Mouse (Mus musculus) spleen, adult 18-20 months (tissue): ENCODE results near the gene Olfr1391.
"Not testable (repeated sequence)": the region's sequence is repeated elsewhere in the genome, so short reads cannot be mapped to it uniquely, and the experiment has no call there.

Experiments used
- DNase-seq, 2 experiments: peaks; one replicate each; pipeline ENCODE4 v3.0.0; 2022; ENCODE audit warnings: mixed read lengths in 2 of 2

Olfr1391 gene

GRCm38 (mm10) chr11:49322442-49322841 lies at the start of gene Olfr1391:
Olfr1391 (plus strand) TSS chr11:49322742.
- no peak for DNase-seq

GRCm38 (mm10) chr11:49273834-49274519 lies 48.6 kb upstream of the Olfr1391 start:
- DNase-seq, result no peak

GRCm38 (mm10) chr11:49278222-49278621 lies 44.3 kb upstream of the Olfr1391 start, which contains the start of gene Olfr1393:
Olfr1393 (plus strand) TSS chr11:49278304.
- no peak for DNase-seq

- DNase-seq, result not testable (repeated sequence)
Measured at GRCm38 (mm10) chr11:49284982-49285381, 37.6 kb upstream of the Olfr1391 start, which contains the start of gene Olfr1392. Olfr1392 (plus strand) TSS chr11:49285282.

GRCm38 (mm10) chr11:49287251-49287650 lies 35.3 kb upstream of the Olfr1391 start:
- no peak for DNase-seq

- DNase-seq, result no peak
Measured at GRCm38 (mm10) chr11:49292777-49293176, 29.8 kb upstream of the Olfr1391 start.

GRCm38 (mm10) chr11:49304441-49304840 lies 18.1 kb upstream of the Olfr1391 start, which contains the start of gene Olfr10:
Olfr10 (plus strand) TSS chr11:49304741.
- DNase-seq, result no peak

- not testable (repeated sequence) for DNase-seq
Measured at GRCm38 (mm10) chr11:49308547-49308946, 14.0 kb upstream of the Olfr1391 start.

- no peak for DNase-seq
Measured at GRCm38 (mm10) chr11:49326726-49327125, 4.2 kb downstream of the Olfr1391 start.

GRCm38 (mm10) chr11:49329686-49330085 lies 7.1 kb downstream of the Olfr1391 start:
- no peak for DNase-seq

- no peak for DNase-seq
Measured at GRCm38 (mm10) chr11:49334888-49335287, 12.3 kb downstream of the Olfr1391 start, which contains the start of gene Olfr1390. Olfr1390 (plus strand) TSS chr11:49335188.

- DNase-seq, result no peak
Measured at GRCm38 (mm10) chr11:49337150-49337832, 14.7 kb downstream of the Olfr1391 start.
